14 mouse cellular contexts compared by ENCODE assay signal in genomic region chr8:76120587-76121145, GRCm38 (mm10).
"Had no signal": no experiment of that assay in that cellular context is flagged by ENCODE, and none has a peak within 500 bp of the region (broad histone marks: within the 10 kb centered on the region; RNA-seq: fewer than 3 reads in every experiment).

No protein-coding gene starts in this region.

- H3K9ac ChIP-seq: lung, embryonic 14.5 days; midbrain, embryonic 13.5 days; midbrain, embryonic 15.5 days; neural tube, embryonic 12.5 days; stomach, embryonic 15.5 days had no signal

- H3K27me3 ChIP-seq: megakaryocyte, embryonic 14.5 days; midbrain, embryonic 13.5 days; midbrain, embryonic 15.5 days; neural tube, embryonic 12.5 days; stomach, embryonic 15.5 days had no signal

- H3K27ac ChIP-seq: macrophage; midbrain, embryonic 13.5 days; midbrain, embryonic 15.5 days; neural tube, embryonic 12.5 days; stomach, embryonic 15.5 days; stomach, postnatal 0 days had no signal

- H3K9me3 ChIP-seq: midbrain, embryonic 13.5 days; midbrain, embryonic 15.5 days; neural tube, embryonic 12.5 days; stomach, embryonic 15.5 days had no signal

- H3K36me3 ChIP-seq: midbrain, embryonic 13.5 days; midbrain, embryonic 15.5 days; neural tube, embryonic 12.5 days; stomach, embryonic 15.5 days had no signal

- DNase-seq: lung, adult 18-20 months; lung, embryonic 14.5 days; lung, postnatal 10 days; right cerebral cortex, postnatal 14 days; thymus, adult 2 months; thymus, postnatal 36 days had no signal

- H3K4me2 ChIP-seq: lung, embryonic 14.5 days; midbrain, embryonic 11.5 days; midbrain, embryonic 13.5 days; midbrain, embryonic 15.5 days; neural tube, embryonic 12.5 days; stomach, embryonic 15.5 days had no signal

- H3K4me3 ChIP-seq: megakaryocyte, embryonic 14.5 days; midbrain, embryonic 13.5 days; midbrain, embryonic 15.5 days; neural tube, embryonic 12.5 days; stomach, embryonic 15.5 days had no signal

- ATAC-seq: midbrain, embryonic 13.5 days; midbrain, embryonic 15.5 days had no signal

- H3K4me1 ChIP-seq: megakaryocyte, embryonic 14.5 days; midbrain, embryonic 13.5 days; midbrain, embryonic 15.5 days; neural tube, embryonic 12.5 days; stomach, embryonic 15.5 days had no signal
